In the genomic region with DNA sequence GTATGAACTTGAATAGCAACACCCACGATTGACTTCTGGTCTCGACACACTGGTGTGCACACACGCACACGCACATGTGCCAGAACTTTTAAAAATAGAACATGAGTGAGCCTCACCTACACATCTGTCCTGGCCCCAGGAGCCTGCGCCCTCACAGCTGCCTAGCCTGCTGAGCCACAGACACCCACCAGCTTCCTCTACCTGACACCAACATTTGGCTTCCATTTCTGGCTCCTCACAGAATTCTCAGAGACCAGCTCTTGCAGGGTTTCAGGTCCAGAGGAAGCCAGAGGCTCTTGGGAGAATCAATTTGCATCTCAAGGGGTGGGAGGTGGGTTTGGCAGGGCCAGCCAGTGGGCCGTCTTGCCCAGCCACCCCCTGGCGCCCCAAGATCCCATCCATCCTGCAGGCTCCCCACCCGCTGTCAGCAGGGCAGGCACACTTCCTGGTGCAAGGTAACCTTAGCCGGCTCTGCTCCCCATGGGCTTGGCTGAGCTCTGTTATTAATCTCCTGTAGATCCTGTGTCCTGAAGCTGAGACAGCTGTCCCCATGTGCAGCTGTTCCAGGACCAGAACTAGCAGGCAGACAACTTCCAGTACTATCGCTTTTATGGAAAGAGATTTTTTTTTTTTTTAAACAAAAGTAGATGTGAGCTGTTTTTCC, we compare ENCODE assay signal across 12 mouse cellular contexts. TPM values are rescaled to one million over a fixed set of nuclear protein-coding genes. Genes with fewer than 3 reads are reported as not detected.
DNase-seq lines count a peak whose midpoint lies in the region; ATAC-seq lines count a peak whose summit lies in the region.
"Had no signal": no experiment of that assay in that cellular context is flagged by ENCODE, and none has a peak within 500 bp of the region (broad histone marks: within the 10 kb centered on the region; RNA-seq: fewer than 3 reads in every experiment).

No protein-coding gene starts in this region.

- H3K27me3 ChIP-seq in intestine, embryonic 15.5 days (replicated peaks) = no peaks in the 10 kb centered on the region
- no peaks in the 10 kb centered on the region for H3K27me3 ChIP-seq in intestine, embryonic 16.5 days (replicated peaks; ENCODE audit: control insufficient read depth, insufficient read depth, low read length)
- no peaks in the 10 kb centered on the region for H3K27me3 ChIP-seq in embryonic facial prominence, embryonic 10.5 days (replicated peaks; ENCODE audit: low read depth, poor library complexity, severe bottlenecking)
- no peaks in the 10 kb centered on the region for H3K27me3 ChIP-seq in limb, embryonic 10.5 days (ENCODE audit: low read depth, poor library complexity, severe bottlenecking)
- no peaks in the 10 kb centered on the region for H3K27me3 ChIP-seq in heart, embryonic 12.5 days (replicated peaks)
- H3K27me3 ChIP-seq: forebrain, embryonic 13.5 days; midbrain, embryonic 12.5 days had no signal

- DNase-seq in embryonic facial prominence, embryonic 10.5 days (ENCODE audit: low spot score) = peak; percentile 80
- peak; percentile 78 for DNase-seq in limb, embryonic 10.5 days (ENCODE audit: low spot score)
- peak; percentile 44 to 56 for DNase-seq in thymus, adult 18-20 months
- no peak for DNase-seq in B cell, adult 2 months
- DNase-seq in urinary bladder, postnatal 4 days (ENCODE audit: low spot score in 2 of 2) = no peak
- DNase-seq: cerebellum, adult 2 months; heart, postnatal 36 days had no signal

- no peak overlapping the region for H3K9ac ChIP-seq in intestine, embryonic 15.5 days
- no peak overlapping the region for H3K9ac ChIP-seq in intestine, embryonic 16.5 days (ENCODE audit: low read depth, low read length)
- H3K9ac ChIP-seq in heart, embryonic 12.5 days = no peak overlapping the region
- H3K9ac ChIP-seq: forebrain, embryonic 13.5 days; midbrain, embryonic 12.5 days had no signal

- WGBS in intestine, embryonic 15.5 days = 52% methylated on average over 10 of the region's 10 CpGs
- 58% methylated on average over 10 of the region's 10 CpGs for WGBS in intestine, embryonic 16.5 days
- WGBS in embryonic facial prominence, embryonic 10.5 days = 52% methylated on average over 10 of the region's 10 CpGs
- WGBS in limb, embryonic 10.5 days = 49% methylated on average over 10 of the region's 10 CpGs
- WGBS in heart, embryonic 12.5 days = 61% methylated on average over 10 of the region's 10 CpGs

- no peak for ATAC-seq in intestine, embryonic 15.5 days
- no peak for ATAC-seq in intestine, embryonic 16.5 days
- no peak for ATAC-seq in heart, embryonic 12.5 days (ENCODE audit: insufficient number of reproducible peaks, low FRiP score)
- ATAC-seq: forebrain, embryonic 13.5 days had no signal

- no peaks in the 10 kb centered on the region for H3K36me3 ChIP-seq in intestine, embryonic 15.5 days
- H3K36me3 ChIP-seq in intestine, embryonic 16.5 days (ENCODE audit: control insufficient read depth, insufficient read depth, low read length) = no peaks in the 10 kb centered on the region
- peaks cover 47% of the 10 kb centered on the region for H3K36me3 ChIP-seq in embryonic facial prominence, embryonic 10.5 days (replicated peaks)
- H3K36me3 ChIP-seq in limb, embryonic 10.5 days = peaks cover 55% of the 10 kb centered on the region
- H3K36me3 ChIP-seq in heart, embryonic 12.5 days = no peaks in the 10 kb centered on the region
- H3K36me3 ChIP-seq: midbrain, embryonic 12.5 days had no signal

- no peak overlapping the region for H3K4me2 ChIP-seq in intestine, embryonic 15.5 days (replicated peaks)
- H3K4me2 ChIP-seq in intestine, embryonic 16.5 days (ENCODE audit: low read depth, low read length) = no peak overlapping the region
- H3K4me2 ChIP-seq in heart, embryonic 12.5 days = no peak overlapping the region
- H3K4me2 ChIP-seq: forebrain, embryonic 13.5 days; midbrain, embryonic 12.5 days had no signal

- H3K4me3 ChIP-seq in intestine, embryonic 15.5 days (replicated peaks) = no peak overlapping the region
- no peak overlapping the region for H3K4me3 ChIP-seq in intestine, embryonic 16.5 days (ENCODE audit: low read length)
- peak overlapping the region; percentile 28 for H3K4me3 ChIP-seq in embryonic facial prominence, embryonic 10.5 days
- H3K4me3 ChIP-seq in limb, embryonic 10.5 days = no peak overlapping the region
- H3K4me3 ChIP-seq in heart, embryonic 12.5 days = no peak overlapping the region
- H3K4me3 ChIP-seq: forebrain, embryonic 13.5 days; midbrain, embryonic 12.5 days had no signal

- H3K27ac ChIP-seq in intestine, embryonic 15.5 days = peak overlapping the region; percentile 40; the same call in 1 of the 2 replicates
- H3K27ac ChIP-seq in intestine, embryonic 16.5 days (ENCODE audit: low read length) = no peak overlapping the region
- peak overlapping the region; percentile 80 for H3K27ac ChIP-seq in embryonic facial prominence, embryonic 10.5 days (replicated peaks)
- H3K27ac ChIP-seq in limb, embryonic 10.5 days = peak overlapping the region; percentile 80
- no peak overlapping the region for H3K27ac ChIP-seq in heart, embryonic 12.5 days (ENCODE audit: poor library complexity, severe bottlenecking)
- H3K27ac ChIP-seq: forebrain, embryonic 13.5 days; midbrain, embryonic 12.5 days had no signal

- peaks cover 5% of the 10 kb centered on the region; the same call in 1 of the 2 replicates for H3K4me1 ChIP-seq in intestine, embryonic 15.5 days (replicated peaks)
- no peaks in the 10 kb centered on the region for H3K4me1 ChIP-seq in intestine, embryonic 16.5 days (ENCODE audit: control insufficient read depth, insufficient read depth, low read length)
- peaks cover 71% of the 10 kb centered on the region for H3K4me1 ChIP-seq in embryonic facial prominence, embryonic 10.5 days
- peaks cover 78% of the 10 kb centered on the region for H3K4me1 ChIP-seq in limb, embryonic 10.5 days
- H3K4me1 ChIP-seq in heart, embryonic 12.5 days (replicated peaks) = peaks cover 10% of the 10 kb centered on the region
- H3K4me1 ChIP-seq: forebrain, embryonic 13.5 days had no signal

- no peaks in the 10 kb centered on the region for H3K9me3 ChIP-seq in intestine, embryonic 15.5 days
- H3K9me3 ChIP-seq in intestine, embryonic 16.5 days (ENCODE audit: control insufficient read depth, low read length) = no peaks in the 10 kb centered on the region
- H3K9me3 ChIP-seq in embryonic facial prominence, embryonic 10.5 days = no peaks in the 10 kb centered on the region; the same call in 1 of the 2 replicates
- no peaks in the 10 kb centered on the region for H3K9me3 ChIP-seq in limb, embryonic 10.5 days (replicated peaks)
- H3K9me3 ChIP-seq in heart, embryonic 12.5 days (replicated peaks) = no peaks in the 10 kb centered on the region
- H3K9me3 ChIP-seq: forebrain, embryonic 13.5 days; midbrain, embryonic 12.5 days had no signal

RNA-seq across cellular contexts. Expression of a gene that starts 13.4 kb away (rescaled TPM):
- polyA plus RNA-seq in intestine, embryonic 15.5 days (2015; fragmentation: Nextera tagmentation; extraction: Ambion mirVana) = 9.6 and 10.8 TPM in 2 replicates
- polyA plus RNA-seq in intestine, embryonic 16.5 days (2015; fragmentation: Nextera tagmentation; extraction: Ambion mirVana) = 5.5 and 6.8 TPM in 2 replicates
- 103 and 118 TPM in 2 replicates for polyA plus RNA-seq in embryonic facial prominence, embryonic 10.5 days (2016; fragmentation: Nextera tagmentation; extraction: Ambion mirVana)
- polyA plus RNA-seq in limb, embryonic 10.5 days (2016; fragmentation: Nextera tagmentation; extraction: Ambion mirVana) = 128 TPM in 2 replicates
- 21.4 and 21.6 TPM in 2 replicates for polyA plus RNA-seq in heart, embryonic 12.5 days (2016; fragmentation: Nextera tagmentation; extraction: Ambion mirVana)

RNA-seq across cellular contexts. Expression of a gene that starts 38.4 kb away (rescaled TPM):
- 54.4 and 55.0 TPM in 2 replicates for polyA plus RNA-seq in intestine, embryonic 15.5 days (2015; fragmentation: Nextera tagmentation; extraction: Ambion mirVana)
- 43.2 and 52.4 TPM in 2 replicates for polyA plus RNA-seq in intestine, embryonic 16.5 days (2015; fragmentation: Nextera tagmentation; extraction: Ambion mirVana)
- 77.9 and 86.1 TPM in 2 replicates for polyA plus RNA-seq in embryonic facial prominence, embryonic 10.5 days (2016; fragmentation: Nextera tagmentation; extraction: Ambion mirVana)
- polyA plus RNA-seq in limb, embryonic 10.5 days (2016; fragmentation: Nextera tagmentation; extraction: Ambion mirVana) = 73.6 and 84.0 TPM in 2 replicates
- polyA plus RNA-seq in heart, embryonic 12.5 days (2016; fragmentation: Nextera tagmentation; extraction: Ambion mirVana) = 36.9 and 40.9 TPM in 2 replicates

Comparison
In these comparisons a context has a peak if more than half of its experiments do, and no peak if none do; other contexts are left out.
1. H3K27ac ChIP-seq: peak in intestine, embryonic 15.5 days (single experiment), embryonic facial prominence, embryonic 10.5 days (single experiment) and limb, embryonic 10.5 days (single experiment); none in intestine, embryonic 16.5 days (single experiment) and heart, embryonic 12.5 days (single experiment).
2. DNase-seq: peak in embryonic facial prominence, embryonic 10.5 days (single experiment), limb, embryonic 10.5 days (single experiment) and thymus, adult 18-20 months (2 of 2); none in B cell, adult 2 months (0 of 2) and urinary bladder, postnatal 4 days (0 of 2).